Mouse (Mus musculus) midbrain, embryonic 14.5 days (tissue): Measurements from ENCODE around the gene Myl9. TPM values are rescaled to one million over a fixed set of nuclear protein-coding genes. Genes with fewer than 3 reads are reported as not detected.

ENCODE experiments used
- ATAC-seq: fragments of 200-750 bp; cut with Nextera tagmentation; 2 replicates; pipeline ENCODE4 v1.8.0; 2017; ENCODE audit warnings: moderate number of reproducible peaks, moderate library complexity; ENCODE audit not compliant: low FRiP score, low TSS enrichment
- DNase-seq: peaks from one replicate; pipeline ENCODE4 v3.0.0-alpha.2; 2015
- H3K27ac ChIP-seq: fragments of 300-500 bp; sonication (generic); replicated peaks from 2 replicates; pipeline ENCODE4 v1.5.1; 2014; ENCODE audit warnings: mild to moderate bottlenecking, low read depth, low read length, moderate library complexity
- H3K27me3 ChIP-seq: fragments of 300-500 bp; sonication (generic); 2 replicates; pipeline ENCODE4 v1.6.1; 2014; ENCODE audit warnings: low read length, control low read depth, mixed read lengths; ENCODE audit not compliant: control insufficient read depth, insufficient read depth
- H3K36me3 ChIP-seq: fragments of 300-500 bp; sonication (generic); 2 replicates; pipeline ENCODE4 v1.6.1; 2014; ENCODE audit warnings: low read length, control low read depth; ENCODE audit not compliant: control insufficient read depth, insufficient read depth
- H3K4me1 ChIP-seq: fragments of 300-500 bp; sonication (generic); 2 replicates; pipeline ENCODE4 v1.6.1; 2014; ENCODE audit warnings: mild to moderate bottlenecking, antibody characterized with exemption, low read length, control low read depth; ENCODE audit not compliant: control insufficient read depth, insufficient read depth
- H3K4me2 ChIP-seq: fragments of 300-500 bp; sonication (generic); 2 replicates; pipeline ENCODE4 v1.6.1; 2014; ENCODE audit warnings: mild to moderate bottlenecking, low read length, moderate library complexity
- H3K4me3 ChIP-seq: fragments of 300-500 bp; sonication (generic); replicated peaks from 2 replicates; pipeline ENCODE4 v1.5.1; 2014; ENCODE audit warnings: low read depth, low read length
- H3K9ac ChIP-seq: fragments of 300-500 bp; sonication (generic); replicated peaks from 2 replicates; pipeline ENCODE4 v1.6.1; 2014; ENCODE audit warnings: mild to moderate bottlenecking, low read length, moderate library complexity
- H3K9me3 ChIP-seq: fragments of 300-500 bp; sonication (generic); 2 replicates; pipeline ENCODE4 v1.6.1; 2016; ENCODE audit warnings: low read length, control low read depth, mixed read lengths; ENCODE audit not compliant: control insufficient read depth
- WGBS: fragments of 180-500 bp; shearing (Covaris S2); extraction: QIAGEN DNeasy Blood & Tissue Kit; methylation state at CpG from one replicate; pipeline ENCODE4 v1.1.7; 2014; 5-methylcytosine and 5-hydroxymethylcytosine counted together
- polyA plus RNA-seq: library from polyadenylated mRNA; unstranded; fragments of >200 nt; fragmentation: Nextera tagmentation; extraction: Ambion mirVana; gene quantifications from 2 replicates; pipeline ENCODE4 v1.2.1, GENCODE M21; 2014

The Myl9 gene
- polyA plus RNA-seq, 1 experiment from 2014 or later = 33.0 TPM

GRCm38 (mm10) chr2:156736846-156737245, 38.4 kb upstream of the Myl9 start:
- no peak for ATAC-seq
- WGBS = 56% methylated on average over 7 of the region's 7 CpGs

GRCm38 (mm10) chr2:156737976-156738375, 37.2 kb upstream of the Myl9 start:
- no peak overlapping the region for H3K4me3 ChIP-seq
- no peaks in the 10 kb centered on the region for H3K27me3 ChIP-seq
- no peak overlapping the region for H3K9ac ChIP-seq
- 75% methylated on average over 7 of the region's 7 CpGs for WGBS
- H3K36me3 ChIP-seq = peaks cover 19% of the 10 kb centered on the region; the same call in 1 of the 2 replicates
- DNase-seq (no peak), ATAC-seq (no peak)
- no peak overlapping the region for H3K27ac ChIP-seq
- no peak overlapping the region for H3K4me2 ChIP-seq
- 0 out of 2 replicates have a peak, but pooled peaks cover 5% of the 10 kb centered on the region for H3K4me1 ChIP-seq
- no peaks in the 10 kb centered on the region for H3K9me3 ChIP-seq

More at GRCm38 (mm10) chr2:156736846-156737245, 38.4 kb upstream of the Myl9 start:
- H3K36me3 ChIP-seq = peaks cover 19% of the 10 kb centered on the region; the same call in 1 of the 2 replicates
- no peak overlapping the region for H3K4me3 ChIP-seq
- H3K27me3 ChIP-seq = no peaks in the 10 kb centered on the region
- H3K9me3 ChIP-seq = no peaks in the 10 kb centered on the region
- no peak overlapping the region for H3K4me2 ChIP-seq
- H3K4me1 ChIP-seq = 0 out of 2 replicates have a peak, but pooled peaks cover 5% of the 10 kb centered on the region
- no peak overlapping the region for H3K27ac ChIP-seq
- no peak for DNase-seq
- no peak overlapping the region for H3K9ac ChIP-seq

DNA sequence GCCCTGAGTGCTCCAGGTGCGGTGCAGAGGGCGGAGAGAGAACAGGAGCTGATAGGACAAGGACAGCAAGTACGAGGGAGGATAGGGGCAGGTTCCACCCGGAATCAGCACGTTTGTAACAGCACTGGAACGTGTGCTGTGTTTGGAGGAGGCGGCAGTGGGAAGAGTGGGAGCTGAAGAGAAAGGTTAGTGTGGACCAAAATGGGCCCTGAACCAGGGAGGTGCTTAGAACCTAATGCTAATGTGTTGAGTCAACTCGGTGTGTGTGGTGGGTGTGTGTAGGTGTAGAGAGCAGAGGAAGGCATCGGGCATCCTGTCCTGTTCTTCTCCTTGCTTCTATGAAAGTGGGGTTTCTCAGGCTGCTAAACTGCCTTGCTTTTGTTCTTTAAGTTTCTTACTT, 34.0 kb upstream of the Myl9 start:
- Histone ChIP-seq H3K27ac (0 out of 2 replicates have a peak overlapping the region, but pooled peaks have one; percentile 5), H3K4me3 (no peak overlapping the region)

GRCm38 (mm10) chr2:156741998-156742397, 33.2 kb upstream of the Myl9 start:
- H3K27me3 ChIP-seq = no peaks in the 10 kb centered on the region
- no peaks in the 10 kb centered on the region for H3K9me3 ChIP-seq
- no peaks in the 10 kb centered on the region for H3K4me1 ChIP-seq
- H3K4me3 ChIP-seq = no peak overlapping the region
- 0 out of 2 replicates have a peak overlapping the region, but pooled peaks have one; percentile 4 for H3K27ac ChIP-seq
- no peak overlapping the region for H3K4me2 ChIP-seq
- 57% methylated on average over 4 of the region's 4 CpGs for WGBS
- ATAC-seq = no peak
- H3K9ac ChIP-seq = no peak overlapping the region
- H3K36me3 ChIP-seq = peaks cover 25% of the 10 kb centered on the region
- no peak for DNase-seq

More for the DNA sequence above, 34.0 kb upstream of the Myl9 start:
- Histone ChIP-seq H3K36me3 (peaks cover 20% of the 10 kb centered on the region), H3K9me3 (no peaks in the 10 kb centered on the region), H3K4me1 (no peaks in the 10 kb centered on the region), H3K27me3 (no peaks in the 10 kb centered on the region), H3K9ac (no peak overlapping the region), H3K4me2 (no peak overlapping the region)
- no peak for ATAC-seq
- DNase-seq = no peak
- WGBS = 89% methylated on average over 9 of the region's 9 CpGs

DNA sequence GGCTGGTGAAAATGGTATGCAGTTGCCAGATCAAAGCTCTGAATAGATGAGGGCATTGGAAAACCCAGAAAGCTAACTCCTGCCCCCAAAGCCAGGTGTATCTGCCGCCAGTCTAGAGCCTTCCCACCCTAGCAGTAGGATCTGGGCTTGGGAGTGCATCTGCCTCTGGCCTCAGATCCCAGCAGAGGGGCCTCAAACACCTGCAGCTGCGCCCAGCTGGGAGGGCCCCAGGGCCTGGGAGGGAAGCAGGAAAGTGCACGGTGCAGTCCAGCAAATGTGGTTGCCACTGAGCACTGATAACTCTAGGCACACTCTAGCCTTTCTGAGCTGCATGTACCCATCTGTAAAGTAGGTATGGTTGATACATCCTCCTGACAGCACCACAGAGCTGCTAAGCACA, 32.0 kb upstream of the Myl9 start:
- Histone ChIP-seq H3K4me1 (no peaks in the 10 kb centered on the region), H3K9me3 (no peaks in the 10 kb centered on the region), H3K4me3 (no peak overlapping the region), H3K27ac (no peak overlapping the region), H3K27me3 (no peaks in the 10 kb centered on the region), H3K4me2 (no peak overlapping the region), H3K36me3 (peaks cover 38% of the 10 kb centered on the region), H3K9ac (no peak overlapping the region)
- ATAC-seq = no peak
- WGBS = 76% methylated on average over 3 of the region's 3 CpGs
- DNase-seq = no peak

DNA sequence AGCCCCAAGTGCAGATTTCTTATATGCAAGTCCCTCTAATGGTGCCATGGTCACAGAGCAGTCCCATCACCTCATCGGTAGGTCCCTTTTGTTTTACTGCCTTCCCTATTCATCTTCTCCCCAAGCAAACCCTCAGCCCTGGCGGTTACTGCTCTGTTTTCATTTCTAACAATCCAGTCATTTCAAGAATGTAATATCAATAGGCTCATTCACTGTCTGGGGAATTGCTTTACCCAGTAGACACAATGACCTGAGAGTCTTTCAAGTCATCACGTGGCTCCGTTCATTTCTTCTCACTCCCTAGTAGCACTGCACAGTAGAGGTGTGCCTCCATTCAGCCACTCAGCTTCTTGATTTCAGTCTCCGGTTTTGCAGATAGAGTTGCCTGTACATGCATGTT, 30.8 kb upstream of the Myl9 start:
- H3K4me3 ChIP-seq = no peak overlapping the region
- H3K27ac ChIP-seq = no peak overlapping the region
- no peaks in the 10 kb centered on the region for H3K4me1 ChIP-seq
- WGBS = 80% methylated on average over 5 of the region's 5 CpGs
- H3K36me3 ChIP-seq = peaks cover 47% of the 10 kb centered on the region
- H3K9ac ChIP-seq = no peak overlapping the region
- DNase-seq = no peak
- H3K27me3 ChIP-seq = no peaks in the 10 kb centered on the region
- H3K9me3 ChIP-seq = no peaks in the 10 kb centered on the region
- no peak overlapping the region for H3K4me2 ChIP-seq
- no peak for ATAC-seq

GRCm38 (mm10) chr2:156747315-156747714, 27.9 kb upstream of the Myl9 start:
- no peak for ATAC-seq
- no peaks in the 10 kb centered on the region for H3K4me1 ChIP-seq
- peaks cover 69% of the 10 kb centered on the region for H3K36me3 ChIP-seq
- H3K4me2 ChIP-seq = no peak overlapping the region
- no peak overlapping the region for H3K4me3 ChIP-seq
- H3K9ac ChIP-seq = no peak overlapping the region
- no peaks in the 10 kb centered on the region for H3K9me3 ChIP-seq
- 93% methylated on average over 3 of the region's 3 CpGs for WGBS
- no peaks in the 10 kb centered on the region for H3K27me3 ChIP-seq
- H3K27ac ChIP-seq = no peak overlapping the region
- no peak for DNase-seq

- ATAC-seq (no peak), DNase-seq (no peak)
- H3K36me3 ChIP-seq = peaks cover 87% of the 10 kb centered on the region
- H3K9ac ChIP-seq = no peak overlapping the region
- no peak overlapping the region for H3K4me3 ChIP-seq
- H3K27me3 ChIP-seq = no peaks in the 10 kb centered on the region
- H3K9me3 ChIP-seq = no peaks in the 10 kb centered on the region
- no peak overlapping the region for H3K4me2 ChIP-seq
- no peak overlapping the region for H3K27ac ChIP-seq
- 92% methylated on average over 8 of the region's 8 CpGs for WGBS
- no peaks in the 10 kb centered on the region for H3K4me1 ChIP-seq
These were observed 25.5 kb upstream of the Myl9 start for GRCm38 (mm10) chr2:156749687-156750086.

DNA sequence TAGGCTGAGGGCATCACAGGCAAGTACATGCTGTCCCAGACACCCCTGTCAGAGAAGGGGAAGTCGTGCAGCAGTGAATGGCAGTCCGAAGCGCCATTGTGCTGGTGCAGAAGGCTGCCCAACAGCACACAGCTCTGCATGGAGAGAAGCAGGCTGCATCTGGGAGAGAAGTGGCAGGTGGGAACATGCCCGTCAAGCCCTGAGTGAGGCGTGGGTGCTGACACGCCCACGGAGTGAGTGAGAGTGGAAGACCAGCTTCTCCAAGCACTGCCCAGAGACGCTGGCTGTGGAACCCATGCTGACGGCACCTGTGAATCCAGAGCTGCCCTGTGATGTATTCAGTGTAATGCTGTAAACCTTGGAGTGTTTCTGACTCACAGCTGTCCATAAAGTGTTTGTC, 18.3 kb upstream of the Myl9 start:
- Histone ChIP-seq H3K4me1 (no peaks in the 10 kb centered on the region), H3K27me3 (no peaks in the 10 kb centered on the region), H3K9me3 (peaks cover 14% of the 10 kb centered on the region; the same call in 1 of the 2 replicates), H3K4me3 (no peak overlapping the region), H3K9ac (no peak overlapping the region), H3K36me3 (peaks cover 94% of the 10 kb centered on the region), H3K4me2 (no peak overlapping the region), H3K27ac (no peak overlapping the region)
- ATAC-seq = no peak
- 95% methylated on average over 9 of the region's 9 CpGs for WGBS
- no peak for DNase-seq
